Mouse (Mus musculus): Measurements from ENCODE around the gene Srsf10.

- TF ChIP-seq CTCF (IDR thresholded peaks at IDR 0.05; ENCODE audit: low read depth) (no peak), EP300 (optimal IDR thresholded peaks at IDR 0.05) (no peak)
These were observed 39.6 kb downstream of the Srsf10 start, which contains the start of gene Cnr2 for GRCm38 (mm10) chr4:135895071-135895571.

Data from stomach, postnatal 0 days (tissue).